Mouse (Mus musculus) cerebellum, adult 2 months (tissue): ENCODE measurements around the gene Sccpdh.

Source experiments
- CTCF ChIP-seq: fragments of 200-500 bp; IDR thresholded peaks from 2 replicates; pipeline ENCODE4 v1.5.1; 2011; ENCODE audit warnings: low read depth, mild to moderate bottlenecking, control low read depth, low read length, moderate library complexity, borderline replicate concordance; ENCODE audit not compliant: insufficient read depth
- POLR2A ChIP-seq: fragments of 200-500 bp; IDR thresholded peaks from 2 replicates; pipeline ENCODE4 v1.6.1; 2011; ENCODE audit warnings: low read length, control low read depth, borderline replicate concordance; ENCODE audit not compliant: insufficient read depth

- TF ChIP-seq CTCF, result no peak
- TF ChIP-seq POLR2A, result no peak
Measured at GRCm38 (mm10) chr1:179650284-179650683, 17.7 kb upstream of the Sccpdh start.
